Mouse (Mus musculus) bone marrow, adult 2 months (tissue): Measurements from ENCODE around the gene Ern1.

Experiments
- CTCF ChIP-seq: fragments of 200-500 bp; IDR thresholded peaks from 2 replicates; pipeline ENCODE4 v1.5.1; 2011; ENCODE audit warnings: low read length, control low read depth; ENCODE audit not compliant: control insufficient read depth, insufficient read depth
- POLR2A ChIP-seq: fragments of 200-500 bp; IDR thresholded peaks from 2 replicates; pipeline ENCODE4 v1.6.1; 2011; ENCODE audit warnings: low read depth, mild to moderate bottlenecking, control low read depth, low read length, borderline replicate concordance; ENCODE audit not compliant: control insufficient read depth

- TF ChIP-seq POLR2A (no peak), CTCF (no peak)
Measured at GRCm38 (mm10) chr11:106393331-106393616, 94.4 kb downstream of the Ern1 start.
